Comparison of ENCODE assay signal across 21 mouse cellular contexts in the genomic region with DNA sequence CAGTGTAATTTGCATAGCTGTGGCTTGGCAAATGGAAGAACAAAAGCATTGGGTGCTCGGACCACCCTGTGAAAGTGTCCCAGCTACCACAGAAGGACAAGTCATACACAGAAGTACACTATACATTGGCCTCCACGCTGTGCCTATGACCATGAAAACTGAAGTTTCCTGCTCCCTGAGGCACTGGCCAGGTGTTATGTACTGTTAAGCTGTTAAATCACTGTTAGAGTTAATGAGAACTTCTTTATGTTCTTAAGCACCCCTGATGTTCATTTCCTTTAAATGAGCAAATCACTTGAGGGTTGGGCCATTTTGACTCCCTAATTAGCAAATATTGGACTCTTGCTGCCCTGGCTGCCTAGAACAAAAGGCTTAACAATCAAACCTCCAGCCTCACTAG.
A peak's percentile ranks its signal among the peaks of the same experiment; 100 is the strongest.
DNase-seq lines count a peak whose midpoint lies in the region; ATAC-seq lines count a peak whose summit lies in the region.
"Had no signal": no experiment of that assay in that cellular context is flagged by ENCODE, and none has a peak within 500 bp of the region (broad histone marks: within the 10 kb centered on the region; RNA-seq: fewer than 3 reads in every experiment).

No protein-coding gene starts in this region.

- H3K36me3 ChIP-seq in limb, embryonic 10.5 days = no peaks in the 10 kb centered on the region
- H3K36me3 ChIP-seq in hindbrain, embryonic 13.5 days = no peaks in the 10 kb centered on the region
- H3K36me3 ChIP-seq: embryonic facial prominence, embryonic 10.5 days; embryonic facial prominence, embryonic 12.5 days; forebrain, embryonic 15.5 days had no signal

- no peaks in the 10 kb centered on the region for H3K27me3 ChIP-seq in limb, embryonic 10.5 days (ENCODE audit: low read depth, poor library complexity, severe bottlenecking)
- no peaks in the 10 kb centered on the region for H3K27me3 ChIP-seq in hindbrain, embryonic 13.5 days
- H3K27me3 ChIP-seq: embryonic facial prominence, embryonic 12.5 days; forebrain, embryonic 13.5 days; forebrain, embryonic 15.5 days had no signal

- peak overlapping the region; percentile 68 for H3K27ac ChIP-seq in limb, embryonic 10.5 days
- H3K27ac ChIP-seq in hindbrain, embryonic 13.5 days = no peak overlapping the region
- H3K27ac ChIP-seq: embryonic facial prominence, embryonic 10.5 days; embryonic facial prominence, embryonic 12.5 days; forebrain, embryonic 13.5 days; forebrain, embryonic 15.5 days had no signal

- 0 out of 2 replicates have a peak, but pooled peaks cover 2% of the 10 kb centered on the region for H3K9me3 ChIP-seq in limb, embryonic 10.5 days (replicated peaks)
- no peaks in the 10 kb centered on the region; the same call in 1 of the 2 replicates for H3K9me3 ChIP-seq in hindbrain, embryonic 13.5 days
- H3K9me3 ChIP-seq: embryonic facial prominence, embryonic 10.5 days; embryonic facial prominence, embryonic 12.5 days; forebrain, embryonic 13.5 days; forebrain, embryonic 15.5 days had no signal

- peak; percentile 7 for DNase-seq in ZHBTc4 (ENCODE audit: low read depth, low spot score)
- DNase-seq in forelimb bud, embryonic 11.5 days (ENCODE audit: low read depth, low spot score) = peak; percentile 60
- no peak for DNase-seq in limb, embryonic 10.5 days (ENCODE audit: low spot score)
- no peak for DNase-seq in lung, postnatal 10 days
- no peak for DNase-seq in embryo, embryonic 10.5 days (ENCODE audit: low spot score)
- DNase-seq: adrenal gland, adult 8-10 months; adrenal gland, postnatal 14 days; adrenal gland, postnatal 36 days; cerebellum, adult 11 months; cerebellum, adult 18-20 months; cerebellum, adult 8-10 months; cerebellum, adult 9-11 months; cerebellum, postnatal 14 days; cerebellum, postnatal 36 days; forebrain, postnatal 0 days had no signal

- WGBS in limb, embryonic 10.5 days = 69% methylated on average over 2 of the region's 2 CpGs
- 81% methylated on average over 2 of the region's 2 CpGs for WGBS in hindbrain, embryonic 13.5 days

- H3K9ac ChIP-seq in hindbrain, embryonic 13.5 days = no peak overlapping the region
- H3K9ac ChIP-seq: embryonic facial prominence, embryonic 12.5 days; forebrain, embryonic 13.5 days; forebrain, embryonic 15.5 days; forebrain, postnatal 0 days had no signal

- peaks cover 9% of the 10 kb centered on the region; the same call in 1 of the 2 replicates for H3K4me1 ChIP-seq in limb, embryonic 10.5 days
- H3K4me1 ChIP-seq in hindbrain, embryonic 13.5 days (replicated peaks) = no peaks in the 10 kb centered on the region
- H3K4me1 ChIP-seq: embryonic facial prominence, embryonic 10.5 days; embryonic facial prominence, embryonic 12.5 days; forebrain, embryonic 13.5 days; forebrain, embryonic 15.5 days had no signal

- H3K4me2 ChIP-seq in hindbrain, embryonic 13.5 days = no peak overlapping the region
- H3K4me2 ChIP-seq: embryonic facial prominence, embryonic 12.5 days; forebrain, embryonic 13.5 days; forebrain, embryonic 15.5 days had no signal

- H3K4me3 ChIP-seq in limb, embryonic 10.5 days = no peak overlapping the region
- no peak overlapping the region for H3K4me3 ChIP-seq in hindbrain, embryonic 13.5 days
- H3K4me3 ChIP-seq: embryonic facial prominence, embryonic 10.5 days; embryonic facial prominence, embryonic 12.5 days; forebrain, embryonic 13.5 days; forebrain, embryonic 15.5 days had no signal

- ATAC-seq in hindbrain, embryonic 13.5 days (ENCODE audit: low FRiP score) = no peak
- ATAC-seq: activated CD4-positive, CD25-positive, alpha-beta regulatory T cell, adult 4 months; forebrain, embryonic 13.5 days; forebrain, embryonic 15.5 days; forebrain, postnatal 0 days had no signal

Comparison
In these comparisons a context has a peak if more than half of its experiments do, and no peak if none do; other contexts are left out.
1. DNase-seq: peak in ZHBTc4 (single experiment) and forelimb bud, embryonic 11.5 days (single experiment); none in limb, embryonic 10.5 days (single experiment), lung, postnatal 10 days (single experiment) and embryo, embryonic 10.5 days (single experiment).